Mouse (Mus musculus) right cerebral cortex, postnatal 25 days (tissue): ENCODE data around the gene Il5.
"Not testable (repeated sequence)": the region's sequence is repeated elsewhere in the genome, so short reads cannot be mapped to it uniquely, and the experiment has no call there.

Experiments
- DNase-seq: peaks from one replicate; pipeline ENCODE4 v3.0.0; 2022

The Il5 gene

GRCm38 (mm10) chr11:53747985-53748384 is 27.4 kb downstream of the Il5 start:
- no peak for DNase-seq

- DNase-seq: no peak
These were observed 28.0 kb downstream of the Il5 start for GRCm38 (mm10) chr11:53748614-53749013.

GRCm38 (mm10) chr11:53749306-53749705 is 28.7 kb downstream of the Il5 start:
- no peak for DNase-seq

- no peak for DNase-seq
These were observed 29.2 kb downstream of the Il5 start for GRCm38 (mm10) chr11:53749716-53750352.

- no peak for DNase-seq
These were observed 34.5 kb downstream of the Il5 start for GRCm38 (mm10) chr11:53755011-53755595.

- DNase-seq: no peak
These were observed 37.0 kb downstream of the Il5 start for GRCm38 (mm10) chr11:53757612-53758011.

- not testable (repeated sequence) for DNase-seq
These were observed 37.4 kb downstream of the Il5 start for GRCm38 (mm10) chr11:53758033-53758432.

GRCm38 (mm10) chr11:53758791-53759351 is 38.3 kb downstream of the Il5 start:
- DNase-seq: no peak

GRCm38 (mm10) chr11:53759545-53760406 is 39.2 kb downstream of the Il5 start:
- DNase-seq: no peak

GRCm38 (mm10) chr11:53761284-53761683 is 40.7 kb downstream of the Il5 start:
- no peak for DNase-seq

GRCm38 (mm10) chr11:53761822-53762221 is 41.2 kb downstream of the Il5 start:
- DNase-seq: no peak

GRCm38 (mm10) chr11:53762426-53762825 is 41.8 kb downstream of the Il5 start:
- no peak for DNase-seq

GRCm38 (mm10) chr11:53762827-53763495 is 42.4 kb downstream of the Il5 start:
- no peak for DNase-seq

- peak; percentile 66 for DNase-seq
These were observed 43.0 kb downstream of the Il5 start for GRCm38 (mm10) chr11:53763496-53764140.

- DNase-seq: no peak
These were observed 44.0 kb downstream of the Il5 start for GRCm38 (mm10) chr11:53764581-53764980.

GRCm38 (mm10) chr11:53768422-53769184 is 48.0 kb downstream of the Il5 start:
- DNase-seq: no peak

GRCm38 (mm10) chr11:53769185-53769576 is 48.6 kb downstream of the Il5 start:
- DNase-seq: no peak

GRCm38 (mm10) chr11:53769760-53770124 is 49.1 kb downstream of the Il5 start, which contains the start of gene Irf1:
Gene Irf1 (plus strand): TSS chr11:53770014.
- peak; percentile 84 for DNase-seq

- DNase-seq: peak; percentile 62
These were observed 49.7 kb downstream of the Il5 start for GRCm38 (mm10) chr11:53770125-53770791.

GRCm38 (mm10) chr11:53771001-53771744 is 50.6 kb downstream of the Il5 start:
- no peak for DNase-seq
